Mouse (Mus musculus): ENCODE measurements around the gene I0C0044D17Rik. TPM values are rescaled to one million over a fixed set of nuclear protein-coding genes. Genes with fewer than 3 reads are reported as not detected.
"Not testable (repeated sequence)": the region's sequence is repeated elsewhere in the genome, so short reads cannot be mapped to it uniquely, and the experiment has no call there.

Gene I0C0044D17Rik
- polyA plus RNA-seq, 1 experiment from 2014 or later: not detected

GRCm38 (mm10) chr4:98843906-98844597 lies 20.4 kb upstream of the I0C0044D17Rik start:
- Histone ChIP-seq H3K9ac (no peak overlapping the region), H3K36me3 (ENCODE audit: insufficient read depth) (no peaks in the 10 kb centered on the region), H3K4me2 (no peak overlapping the region), H3K27me3 (ENCODE audit: insufficient read depth, low read length) (no peaks in the 10 kb centered on the region), H3K4me3 (ENCODE audit: low read depth, low read length) (no peak overlapping the region), H3K4me1 (ENCODE audit: insufficient read depth) (0 out of 2 replicates have a peak, but pooled peaks cover 6% of the 10 kb centered on the region), H3K9me3 (ENCODE audit: low read depth, low read length) (no peaks in the 10 kb centered on the region), H3K27ac (ENCODE audit: low read depth) (peak overlapping the region; percentile 52; the same call in 1 of the 2 replicates)
- DNase-seq (peak; percentile 71), ATAC-seq (ENCODE audit: insufficient read depth) (peak; percentile 61)
- WGBS: 35% methylated on average over 7 of the region's 7 CpGs
- no peak for TF ChIP-seq CTCF (IDR thresholded peaks at IDR 0.05; ENCODE audit: low read depth)

DNA sequence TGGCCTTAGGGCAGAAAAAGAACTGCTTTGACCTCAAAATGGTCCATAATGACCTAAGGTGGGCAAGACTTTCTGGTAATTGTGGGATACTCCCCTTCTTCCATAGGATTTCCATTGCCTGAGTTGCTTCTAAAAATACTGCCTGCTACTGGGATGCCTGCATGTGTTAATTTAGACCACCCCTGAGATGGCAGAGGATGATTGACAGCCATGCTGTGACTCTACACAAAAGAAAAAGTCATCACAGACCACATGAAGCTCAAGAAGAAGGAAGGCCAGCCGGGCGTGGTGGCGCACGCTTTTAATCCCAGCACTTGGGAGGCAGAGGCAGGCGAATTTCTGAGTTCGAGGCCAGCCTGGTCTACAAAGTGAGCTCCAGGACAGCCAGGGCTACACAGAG lies 17.6 kb upstream of the I0C0044D17Rik start:
- ATAC-seq (ENCODE audit: insufficient read depth); H3K4me1 ChIP-seq (ENCODE audit: insufficient read depth); H3K36me3 ChIP-seq (ENCODE audit: insufficient read depth); H3K9ac ChIP-seq; H3K27ac ChIP-seq (ENCODE audit: low read depth); H3K4me3 ChIP-seq (ENCODE audit: low read depth, low read length); H3K4me2 ChIP-seq; H3K9me3 ChIP-seq (ENCODE audit: low read depth, low read length); DNase-seq; H3K27me3 ChIP-seq (ENCODE audit: insufficient read depth, low read length): not testable (repeated sequence)
- WGBS: 93% methylated on average over 6 of the region's 6 CpGs

DNA sequence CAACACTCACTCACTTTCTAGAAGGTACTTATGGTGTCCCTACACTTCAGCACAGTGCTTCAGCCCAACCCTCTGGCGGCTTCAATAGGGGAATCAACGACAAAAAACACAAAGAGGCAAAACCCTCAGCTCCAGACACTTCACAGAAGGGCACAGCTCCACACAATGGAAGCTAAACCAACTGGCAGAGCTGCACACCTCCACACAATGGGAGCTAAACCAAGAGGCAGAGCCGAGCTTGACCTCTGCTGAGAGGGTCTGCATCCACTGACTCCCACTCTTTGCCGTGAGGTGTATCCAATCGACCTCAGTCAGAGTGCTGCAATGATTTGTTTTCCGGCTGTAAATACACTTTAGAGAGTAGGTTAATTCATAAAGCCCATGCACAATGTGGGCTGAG lies 16.9 kb upstream of the I0C0044D17Rik start:
- no peak for DNase-seq

DNA sequence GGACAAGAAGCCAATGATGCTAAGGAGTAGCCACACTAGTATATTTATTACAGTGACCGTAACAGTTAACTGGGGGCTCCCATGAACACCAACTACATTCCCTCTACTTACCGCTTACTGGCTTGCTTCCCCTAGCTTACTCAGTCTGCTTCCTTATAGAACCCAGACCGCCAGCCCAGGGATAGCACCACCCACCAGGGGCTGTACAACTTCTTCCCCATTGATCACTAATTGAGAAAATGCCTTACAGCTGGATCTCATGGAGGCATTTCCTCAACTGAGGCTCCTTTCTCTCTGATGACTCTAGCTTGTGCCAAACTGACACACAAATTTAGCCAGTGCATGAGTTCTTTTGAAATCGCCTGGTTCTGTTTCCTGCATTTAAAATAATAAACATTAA lies 15.3 kb upstream of the I0C0044D17Rik start:
- H3K4me1 ChIP-seq (ENCODE audit: insufficient read depth): peaks cover 6% of the 10 kb centered on the region; the same call in 1 of the 2 replicates
- no peaks in the 10 kb centered on the region for H3K9me3 ChIP-seq (ENCODE audit: low read depth, low read length)
- 87% methylated on average over 4 of the region's 4 CpGs for WGBS
- no peak overlapping the region for H3K4me2 ChIP-seq
- no peak overlapping the region for H3K4me3 ChIP-seq (ENCODE audit: low read depth, low read length)
- H3K27me3 ChIP-seq (ENCODE audit: insufficient read depth, low read length): no peaks in the 10 kb centered on the region
- DNase-seq (no peak), ATAC-seq (ENCODE audit: insufficient read depth) (no peak)
- no peak overlapping the region for H3K9ac ChIP-seq
- TF ChIP-seq CTCF (IDR thresholded peaks at IDR 0.05; ENCODE audit: low read depth): no peak
- H3K36me3 ChIP-seq (ENCODE audit: insufficient read depth): no peaks in the 10 kb centered on the region
- no peak overlapping the region for H3K27ac ChIP-seq (ENCODE audit: low read depth)

More for the DNA sequence above, 16.9 kb upstream of the I0C0044D17Rik start:
- Histone ChIP-seq H3K4me1 (ENCODE audit: insufficient read depth) (no peaks in the 10 kb centered on the region; the same call in 1 of the 2 replicates), H3K27me3 (ENCODE audit: insufficient read depth, low read length) (no peaks in the 10 kb centered on the region), H3K4me2 (no peak overlapping the region), H3K4me3 (ENCODE audit: low read depth, low read length) (no peak overlapping the region), H3K9ac (no peak overlapping the region), H3K9me3 (ENCODE audit: low read depth, low read length) (no peaks in the 10 kb centered on the region), H3K27ac (ENCODE audit: low read depth) (no peak overlapping the region), H3K36me3 (ENCODE audit: insufficient read depth) (no peaks in the 10 kb centered on the region)
- no peak for TF ChIP-seq CTCF (IDR thresholded peaks at IDR 0.05; ENCODE audit: low read depth)
- WGBS: 63% methylated on average over 6 of the region's 6 CpGs
- ATAC-seq (ENCODE audit: insufficient read depth): no peak

- no peak overlapping the region for H3K4me3 ChIP-seq (ENCODE audit: low read depth, low read length)
- WGBS: 91% methylated on average over 16 of the region's 16 CpGs
- TF ChIP-seq CTCF (IDR thresholded peaks at IDR 0.05; ENCODE audit: low read depth): no peak
- no peak overlapping the region for H3K4me2 ChIP-seq
- no peaks in the 10 kb centered on the region for H3K27me3 ChIP-seq (ENCODE audit: insufficient read depth, low read length)
- peaks cover 6% of the 10 kb centered on the region; the same call in 1 of the 2 replicates for H3K4me1 ChIP-seq (ENCODE audit: insufficient read depth)
- H3K9me3 ChIP-seq (ENCODE audit: low read depth, low read length): no peaks in the 10 kb centered on the region
- DNase-seq (no peak), ATAC-seq (ENCODE audit: insufficient read depth) (no peak)
- no peaks in the 10 kb centered on the region for H3K36me3 ChIP-seq (ENCODE audit: insufficient read depth)
- no peak overlapping the region for H3K27ac ChIP-seq (ENCODE audit: low read depth)
- no peak overlapping the region for H3K9ac ChIP-seq
Observed at GRCm38 (mm10) chr4:98837715-98838505, 14.3 kb upstream of the I0C0044D17Rik start.

GRCm38 (mm10) chr4:98836519-98836918 lies 12.9 kb upstream of the I0C0044D17Rik start:
- H3K9me3 ChIP-seq (ENCODE audit: low read depth, low read length): no peaks in the 10 kb centered on the region
- WGBS: 16% methylated on average over 5 of the region's 5 CpGs
- ATAC-seq (ENCODE audit: insufficient read depth) (peak; percentile 78), DNase-seq (peak; percentile 76)
- H3K9ac ChIP-seq: no peak overlapping the region
- no peaks in the 10 kb centered on the region for H3K27me3 ChIP-seq (ENCODE audit: insufficient read depth, low read length)
- no peak overlapping the region for H3K4me2 ChIP-seq
- no peak overlapping the region for H3K27ac ChIP-seq (ENCODE audit: low read depth)
- no peak overlapping the region for H3K4me3 ChIP-seq (ENCODE audit: low read depth, low read length)
- peaks cover 6% of the 10 kb centered on the region; the same call in 1 of the 2 replicates for H3K4me1 ChIP-seq (ENCODE audit: insufficient read depth)
- no peak for TF ChIP-seq CTCF (IDR thresholded peaks at IDR 0.05; ENCODE audit: low read depth)
- no peaks in the 10 kb centered on the region for H3K36me3 ChIP-seq (ENCODE audit: insufficient read depth)

DNA sequence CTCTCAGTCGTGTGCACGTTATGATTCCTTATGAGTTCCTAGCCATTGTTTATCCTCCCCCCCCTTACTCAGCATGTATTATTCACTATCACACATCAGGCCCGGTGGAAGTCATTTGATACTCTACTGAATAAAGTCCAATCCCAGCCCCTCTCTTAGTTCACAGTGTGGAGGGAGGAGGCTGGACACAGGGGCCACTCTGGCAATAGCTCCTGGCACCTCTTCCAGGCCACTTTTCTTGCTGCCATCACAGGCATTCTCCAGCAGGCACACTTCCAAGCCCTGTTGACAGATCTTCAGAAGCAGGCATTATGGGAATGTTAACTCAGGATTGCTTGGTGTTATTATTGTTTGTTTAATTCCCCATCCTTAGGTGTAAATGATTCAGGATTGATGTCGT lies 11.1 kb upstream of the I0C0044D17Rik start:
- Histone ChIP-seq H3K4me2 (no peak overlapping the region), H3K27ac (ENCODE audit: low read depth) (no peak overlapping the region), H3K9ac (no peak overlapping the region), H3K9me3 (ENCODE audit: low read depth, low read length) (no peaks in the 10 kb centered on the region), H3K27me3 (ENCODE audit: insufficient read depth, low read length) (no peaks in the 10 kb centered on the region), H3K4me3 (ENCODE audit: low read depth, low read length) (no peak overlapping the region), H3K36me3 (ENCODE audit: insufficient read depth) (no peaks in the 10 kb centered on the region), H3K4me1 (ENCODE audit: insufficient read depth) (peaks cover 6% of the 10 kb centered on the region; the same call in 1 of the 2 replicates)
- DNase-seq: peak; percentile 71
- 26% methylated on average over 4 of the region's 4 CpGs for whole genome bisulfite sequencing
- ATAC-seq (ENCODE audit: insufficient read depth): peak; percentile 60
- TF ChIP-seq CTCF (IDR thresholded peaks at IDR 0.05; ENCODE audit: low read depth): no peak
